Mouse (Mus musculus): Measurements from ENCODE around the gene Gstp3.

- TF ChIP-seq CTCF (IDR thresholded peaks at IDR 0.05; ENCODE audit: control insufficient read depth, insufficient read depth, insufficient replicate concordance, low read depth, low read length) (no peak), POLR2A (IDR thresholded peaks at IDR 0.05; ENCODE audit: control insufficient read depth, low read depth, low read length) (no peak)
These were observed 7.5 kb upstream of the Gstp3 start for GRCm38 (mm10) chr19:4066877-4067276.

Measured in testis, adult 2 months (tissue).